In the genomic region with DNA sequence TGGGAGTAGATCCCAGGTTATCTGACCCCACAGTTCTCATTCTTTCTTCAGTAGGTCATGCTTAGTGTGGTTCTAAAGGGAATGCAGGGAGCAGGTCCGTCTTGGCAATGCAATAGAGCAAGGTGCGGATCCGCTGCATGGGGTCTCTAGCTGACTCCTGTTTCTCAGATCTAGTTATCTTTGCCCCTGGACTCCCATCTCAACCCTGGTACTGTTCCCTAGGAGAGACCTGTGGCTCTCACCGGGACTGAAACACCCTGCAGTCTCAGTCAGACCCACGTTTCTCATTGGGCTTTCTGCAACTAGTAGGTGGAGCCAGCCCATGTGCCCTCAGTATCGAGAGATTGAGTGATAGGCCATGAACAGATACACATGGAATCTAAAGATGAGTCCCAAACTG, we compare ENCODE assay signal across 14 mouse cellular contexts. TPM values are rescaled to one million over a fixed set of nuclear protein-coding genes. Genes with fewer than 3 reads are reported as not detected.
DNase-seq lines count a peak whose midpoint lies in the region; ATAC-seq and TF ChIP-seq lines count a peak whose summit lies in the region.
"Had no signal": no experiment of that assay in that cellular context is flagged by ENCODE, and none has a peak within 500 bp of the region (broad histone marks: within the 10 kb centered on the region; RNA-seq: fewer than 3 reads in every experiment).

No protein-coding gene starts in this region.

- no peaks in the 10 kb centered on the region for H3K9me3 ChIP-seq in limb, embryonic 12.5 days

- H3K27me3 ChIP-seq in kidney, adult 2 months (replicated peaks; ENCODE audit: control insufficient read depth, insufficient read depth, low read length), result no peaks in the 10 kb centered on the region
- no peaks in the 10 kb centered on the region for H3K27me3 ChIP-seq in limb, embryonic 12.5 days

- no peak for TF ChIP-seq POLR2A in kidney, adult 2 months (IDR thresholded peaks at IDR 0.05; ENCODE audit: low read depth, low read length)

- 67% methylated on average over 6 of the region's 6 CpGs for WGBS in kidney, adult 2 months
- WGBS in limb, embryonic 12.5 days, result 60% methylated on average over 6 of the region's 6 CpGs

- H3K27ac ChIP-seq in kidney, adult 2 months (ENCODE audit: insufficient read depth, low read depth, low read length), result 0 out of 2 replicates have a peak overlapping the region, but pooled peaks have one; percentile 45
- H3K27ac ChIP-seq in limb, embryonic 12.5 days, result peak overlapping the region; percentile 5; the same call in 1 of the 2 replicates

- peaks cover 24% of the 10 kb centered on the region for H3K4me1 ChIP-seq in kidney, adult 2 months (ENCODE audit: control insufficient read depth, insufficient read depth, low read length)
- H3K4me1 ChIP-seq in limb, embryonic 12.5 days (replicated peaks), result peaks cover 90% of the 10 kb centered on the region

- DNase-seq in adrenal gland, postnatal 10 days, result peak; percentile 10
- DNase-seq in adrenal gland, postnatal 4 days (ENCODE audit: low spot score in 2 of 2), result no peak
- DNase-seq in kidney, adult 2 months, result no peak
- DNase-seq in kidney, postnatal 4 days, result no peak
- DNase-seq in R1 (ENCODE audit: low read depth, low spot score), result peak; percentile 51
- no peak for DNase-seq in B cell, adult 2 months
- DNase-seq in gastrocnemius, adult 8-10 months (ENCODE audit: low spot score in 2 of 2), result no peak
- DNase-seq: cerebellum, adult 9-10 months; thymus, postnatal 14 days had no signal

- TF ChIP-seq CTCF in kidney, adult 2 months (conservative IDR thresholded peaks at IDR 0.05; ENCODE audit: insufficient read depth, insufficient read length, low read depth, low read length), result no peak

- no peak overlapping the region; the same call in 1 of the 2 replicates for H3K9ac ChIP-seq in limb, embryonic 12.5 days (replicated peaks)

- ATAC-seq in limb, embryonic 12.5 days (ENCODE audit: insufficient number of reproducible peaks, insufficient read depth, low FRiP score, low TSS enrichment, low read depth), result no peak

- H3K4me3 ChIP-seq in kidney, adult 2 months (ENCODE audit: insufficient read depth, low read depth, low read length), result no peak overlapping the region
- H3K4me3 ChIP-seq in limb, embryonic 12.5 days (replicated peaks), result no peak overlapping the region

- H3K36me3 ChIP-seq in kidney, adult 2 months (ENCODE audit: control insufficient read depth, insufficient read depth, low read length), result no peaks in the 10 kb centered on the region
- H3K36me3 ChIP-seq in limb, embryonic 12.5 days, result no peaks in the 10 kb centered on the region

- H3K4me2 ChIP-seq in limb, embryonic 12.5 days, result no peak overlapping the region; the same call in 1 of the 2 replicates

RNA-seq across cellular contexts. Expression of gene Hspg2, which starts 9.0 kb away (rescaled TPM):
- 100 to 1,000 TPM; 191 to 264 TPM for total RNA-seq in adrenal gland, postnatal 10 days (2021)
- 100 to 1,000 TPM; 170 to 191 TPM for total RNA-seq in adrenal gland, postnatal 4 days (2021)
- polyA plus RNA-seq in kidney, adult 2 months (2012; rRNA removed), result 29.7 and 34.7 TPM in 2 replicates
- polyA plus RNA-seq in limb, embryonic 12.5 days (2016; fragmentation: Nextera tagmentation; extraction: Ambion mirVana), result 14.3 and 18.8 TPM in 2 replicates
- 10 to 100 TPM; 42.0 to 54.1 (median 50.0) TPM for total RNA-seq in gastrocnemius, adult 8-10 months (2022)

RNA-seq across cellular contexts. Expression of gene 1700013G24Rik, which starts 24.5 kb away (rescaled TPM):
- not detected for total RNA-seq in adrenal gland, postnatal 10 days (2021)
- not detected for total RNA-seq in adrenal gland, postnatal 4 days (2021)
- 0.22 and 0.46 TPM in 2 replicates for polyA plus RNA-seq in kidney, adult 2 months (2012; rRNA removed)
- polyA plus RNA-seq in limb, embryonic 12.5 days (2016; fragmentation: Nextera tagmentation; extraction: Ambion mirVana), result not detected in 2 replicates
- not detected for total RNA-seq in gastrocnemius, adult 8-10 months (2022)
- total RNA-seq: adrenal gland, adult 8-10 months; gastrocnemius, postnatal 14 days; left cerebral cortex, postnatal 10 days had no signal
- polyA plus RNA-seq: spleen, adult 2 months had no signal

RNA-seq across cellular contexts. Expression of gene Cela3b, which starts 47.3 kb away (rescaled TPM):
- total RNA-seq in adrenal gland, postnatal 10 days (2021), result not detected
- 100 to 1,000 TPM in 1 of 2 experiments, not detected in 1; 918 TPM for total RNA-seq in adrenal gland, postnatal 4 days (2021)
- polyA plus RNA-seq in kidney, adult 2 months (2012; rRNA removed), result not detected in 2 replicates
- polyA plus RNA-seq in limb, embryonic 12.5 days (2016; fragmentation: Nextera tagmentation; extraction: Ambion mirVana), result not detected in 2 replicates
- total RNA-seq in gastrocnemius, adult 8-10 months (2022), result not detected
- total RNA-seq: gastrocnemius, postnatal 14 days; left cerebral cortex, postnatal 10 days had no signal

Comparison
In these comparisons a context has a peak if more than half of its experiments do, and no peak if none do; other contexts are left out.
1. DNase-seq: peak in adrenal gland, postnatal 10 days (single experiment) and R1 (single experiment); none in adrenal gland, postnatal 4 days (0 of 2), kidney, adult 2 months (single experiment), kidney, postnatal 4 days (0 of 2), B cell, adult 2 months (0 of 2) and gastrocnemius, adult 8-10 months (0 of 2).